Mouse (Mus musculus): Measurements from ENCODE around the gene Olfr1368. TPM values are rescaled to one million over a fixed set of nuclear protein-coding genes. Genes with fewer than 3 reads are reported as not detected.

Olfr1368 gene
- not detected in 2 replicates for polyA plus RNA-seq (2012; rRNA removed)

DNA sequence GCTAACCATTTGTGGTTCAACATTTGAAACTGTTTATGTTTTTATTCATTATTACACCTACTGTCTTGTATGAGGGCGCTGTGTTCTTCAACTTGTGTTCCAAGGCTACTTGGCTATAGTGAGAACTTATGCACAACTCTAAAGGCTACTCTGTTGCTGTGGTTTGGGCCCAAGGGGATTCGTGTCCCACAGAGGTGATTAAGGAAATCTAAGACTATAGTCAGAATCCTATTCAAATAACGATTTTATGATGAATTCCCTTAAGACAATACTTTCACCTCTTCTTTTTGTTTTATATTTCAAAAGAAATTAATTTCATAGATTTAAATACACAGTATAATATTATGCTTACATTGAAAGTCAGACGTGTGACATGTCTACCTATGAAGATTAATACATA, at the start of gene Olfr1368:
Olfr1368 (minus strand) TSS at position 101 of the 400 bp plus-strand sequence.
- TF ChIP-seq POLR2A (IDR thresholded peaks at IDR 0.05; ENCODE audit: low read depth, low read length) (no peak), CTCF (conservative IDR thresholded peaks at IDR 0.05; ENCODE audit: insufficient read depth, insufficient read length, low read depth, low read length) (no peak)
- no peak within 1 kb of the TSS for H3K27ac ChIP-seq (ENCODE audit: insufficient read depth, low read depth, low read length)
- no peaks in the 10 kb centered on the region for H3K27me3 ChIP-seq (replicated peaks; ENCODE audit: control insufficient read depth, insufficient read depth, low read length)
- H3K4me1 ChIP-seq (ENCODE audit: control insufficient read depth, insufficient read depth, low read length) = no peaks in the 10 kb centered on the region
- H3K4me3 ChIP-seq (ENCODE audit: insufficient read depth, low read depth, low read length) = no peak within 1 kb of the TSS
- WGBS = 75% methylated on average over 4 of the region's 4 CpGs
- no peaks in the 10 kb centered on the region for H3K36me3 ChIP-seq (ENCODE audit: control insufficient read depth, insufficient read depth, low read length)
- no peak for DNase-seq

DNA sequence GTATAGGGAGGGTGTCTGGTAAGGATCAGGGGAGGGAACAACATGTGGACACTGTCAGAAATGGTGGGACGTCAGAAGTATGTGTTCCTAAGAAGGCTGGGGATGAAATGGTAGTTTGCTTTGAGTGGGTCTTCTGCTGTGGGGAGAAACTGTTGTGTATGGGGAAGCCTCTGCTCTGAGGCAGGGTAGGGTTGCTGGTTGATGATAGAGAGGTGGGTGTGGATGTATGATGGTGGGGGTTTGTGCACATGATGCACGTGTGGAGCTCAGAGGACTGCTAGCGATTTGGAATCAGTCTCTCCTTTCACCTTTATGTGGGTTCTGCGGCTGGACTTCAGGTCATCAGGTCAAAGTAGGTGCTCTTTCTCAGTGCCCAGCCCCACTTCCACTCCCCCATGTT, 39.9 kb upstream of the Olfr1368 start:
- no peak for DNase-seq
- WGBS = 60% methylated on average over 4 of the region's 4 CpGs
- TF ChIP-seq CTCF (conservative IDR thresholded peaks at IDR 0.05; ENCODE audit: insufficient read depth, insufficient read length, low read depth, low read length) = no peak
- no peak for TF ChIP-seq POLR2A (IDR thresholded peaks at IDR 0.05; ENCODE audit: low read depth, low read length)
- Histone ChIP-seq H3K27ac (ENCODE audit: insufficient read depth, low read depth, low read length) (no peak overlapping the region), H3K4me3 (ENCODE audit: insufficient read depth, low read depth, low read length) (no peak overlapping the region), H3K36me3 (ENCODE audit: control insufficient read depth, insufficient read depth, low read length) (peaks cover 6% of the 10 kb centered on the region; the same call in 1 of the 2 replicates), H3K4me1 (ENCODE audit: control insufficient read depth, insufficient read depth, low read length) (no peaks in the 10 kb centered on the region; the same call in 1 of the 2 replicates), H3K27me3 (replicated peaks; ENCODE audit: control insufficient read depth, insufficient read depth, low read length) (no peaks in the 10 kb centered on the region)

DNA sequence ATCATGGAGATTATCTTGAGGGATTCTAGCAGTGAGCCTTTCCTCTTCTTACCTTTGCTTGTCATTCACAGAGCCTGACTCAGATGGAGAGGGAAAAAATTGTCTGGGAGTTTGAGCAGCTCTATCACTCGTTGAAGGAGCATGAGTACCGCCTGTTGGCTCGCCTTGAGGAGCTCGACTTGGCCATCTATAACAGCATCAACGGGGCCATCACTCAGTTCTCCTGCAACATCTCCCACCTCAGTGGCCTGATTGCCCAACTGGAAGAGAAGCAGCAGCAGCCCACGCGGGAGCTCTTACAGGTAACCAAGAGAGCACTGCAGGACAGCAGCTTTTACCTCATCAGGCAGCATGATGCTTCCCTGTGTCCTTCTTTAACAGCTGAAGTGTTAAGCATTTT, 38.0 kb upstream of the Olfr1368 start:
- Histone ChIP-seq H3K27me3 (replicated peaks; ENCODE audit: control insufficient read depth, insufficient read depth, low read length) (no peaks in the 10 kb centered on the region), H3K36me3 (ENCODE audit: control insufficient read depth, insufficient read depth, low read length) (peaks cover under 1% of the 10 kb centered on the region; the same call in 1 of the 2 replicates), H3K4me3 (ENCODE audit: insufficient read depth, low read depth, low read length) (no peak overlapping the region), H3K4me1 (ENCODE audit: control insufficient read depth, insufficient read depth, low read length) (no peaks in the 10 kb centered on the region; the same call in 1 of the 2 replicates), H3K27ac (ENCODE audit: insufficient read depth, low read depth, low read length) (no peak overlapping the region)
- TF ChIP-seq CTCF (conservative IDR thresholded peaks at IDR 0.05; ENCODE audit: insufficient read depth, insufficient read length, low read depth, low read length) = no peak
- no peak for TF ChIP-seq POLR2A (IDR thresholded peaks at IDR 0.05; ENCODE audit: low read depth, low read length)
- DNase-seq = no peak
- 90% methylated on average over 7 of the region's 7 CpGs for WGBS

- H3K4me1 ChIP-seq (ENCODE audit: control insufficient read depth, insufficient read depth, low read length) = no peaks in the 10 kb centered on the region; the same call in 1 of the 2 replicates
- H3K27me3 ChIP-seq (replicated peaks; ENCODE audit: control insufficient read depth, insufficient read depth, low read length) = no peaks in the 10 kb centered on the region
- H3K27ac ChIP-seq (ENCODE audit: insufficient read depth, low read depth, low read length) = no peak overlapping the region
- H3K4me3 ChIP-seq (ENCODE audit: insufficient read depth, low read depth, low read length) = no peak overlapping the region
- 85% methylated on average over 6 of the region's 6 CpGs for WGBS
- TF ChIP-seq CTCF (conservative IDR thresholded peaks at IDR 0.05; ENCODE audit: insufficient read depth, insufficient read length, low read depth, low read length) (no peak), POLR2A (IDR thresholded peaks at IDR 0.05; ENCODE audit: low read depth, low read length) (no peak)
- H3K36me3 ChIP-seq (ENCODE audit: control insufficient read depth, insufficient read depth, low read length) = no peaks in the 10 kb centered on the region; the same call in 1 of the 2 replicates
- no peak for DNase-seq
These were observed 37.4 kb upstream of the Olfr1368 start for GRCm38 (mm10) chr13:21183066-21183465.

DNA sequence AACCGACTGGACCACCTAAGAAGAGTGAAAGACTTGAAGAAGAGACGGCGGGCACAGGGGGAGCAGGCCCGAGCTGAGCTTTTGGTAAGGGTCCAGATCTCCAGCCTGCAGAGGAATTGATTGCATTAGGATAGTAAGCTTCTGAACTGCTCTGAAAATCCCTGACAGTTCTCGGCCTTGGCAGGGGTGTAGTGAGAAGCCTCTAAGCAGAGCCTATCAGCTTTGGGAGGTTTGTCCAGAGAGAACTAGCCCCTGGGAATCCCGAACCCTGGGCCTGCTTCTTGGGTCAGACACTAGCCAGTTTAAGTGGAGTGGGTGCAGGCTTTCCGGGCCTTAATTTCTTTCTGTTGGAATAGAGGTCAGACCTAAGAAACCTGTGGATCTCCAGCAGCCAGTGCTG, 36.3 kb upstream of the Olfr1368 start:
- H3K27ac ChIP-seq (ENCODE audit: insufficient read depth, low read depth, low read length) = no peak overlapping the region
- 70% methylated on average over 7 of the region's 7 CpGs for WGBS
- H3K36me3 ChIP-seq (ENCODE audit: control insufficient read depth, insufficient read depth, low read length) = no peaks in the 10 kb centered on the region; the same call in 1 of the 2 replicates
- no peak for DNase-seq
- H3K4me1 ChIP-seq (ENCODE audit: control insufficient read depth, insufficient read depth, low read length) = no peaks in the 10 kb centered on the region; the same call in 1 of the 2 replicates
- no peak overlapping the region for H3K4me3 ChIP-seq (ENCODE audit: insufficient read depth, low read depth, low read length)
- no peak for TF ChIP-seq POLR2A (IDR thresholded peaks at IDR 0.05; ENCODE audit: low read depth, low read length)
- no peak for TF ChIP-seq CTCF (conservative IDR thresholded peaks at IDR 0.05; ENCODE audit: insufficient read depth, insufficient read length, low read depth, low read length)
- no peaks in the 10 kb centered on the region for H3K27me3 ChIP-seq (replicated peaks; ENCODE audit: control insufficient read depth, insufficient read depth, low read length)

DNA sequence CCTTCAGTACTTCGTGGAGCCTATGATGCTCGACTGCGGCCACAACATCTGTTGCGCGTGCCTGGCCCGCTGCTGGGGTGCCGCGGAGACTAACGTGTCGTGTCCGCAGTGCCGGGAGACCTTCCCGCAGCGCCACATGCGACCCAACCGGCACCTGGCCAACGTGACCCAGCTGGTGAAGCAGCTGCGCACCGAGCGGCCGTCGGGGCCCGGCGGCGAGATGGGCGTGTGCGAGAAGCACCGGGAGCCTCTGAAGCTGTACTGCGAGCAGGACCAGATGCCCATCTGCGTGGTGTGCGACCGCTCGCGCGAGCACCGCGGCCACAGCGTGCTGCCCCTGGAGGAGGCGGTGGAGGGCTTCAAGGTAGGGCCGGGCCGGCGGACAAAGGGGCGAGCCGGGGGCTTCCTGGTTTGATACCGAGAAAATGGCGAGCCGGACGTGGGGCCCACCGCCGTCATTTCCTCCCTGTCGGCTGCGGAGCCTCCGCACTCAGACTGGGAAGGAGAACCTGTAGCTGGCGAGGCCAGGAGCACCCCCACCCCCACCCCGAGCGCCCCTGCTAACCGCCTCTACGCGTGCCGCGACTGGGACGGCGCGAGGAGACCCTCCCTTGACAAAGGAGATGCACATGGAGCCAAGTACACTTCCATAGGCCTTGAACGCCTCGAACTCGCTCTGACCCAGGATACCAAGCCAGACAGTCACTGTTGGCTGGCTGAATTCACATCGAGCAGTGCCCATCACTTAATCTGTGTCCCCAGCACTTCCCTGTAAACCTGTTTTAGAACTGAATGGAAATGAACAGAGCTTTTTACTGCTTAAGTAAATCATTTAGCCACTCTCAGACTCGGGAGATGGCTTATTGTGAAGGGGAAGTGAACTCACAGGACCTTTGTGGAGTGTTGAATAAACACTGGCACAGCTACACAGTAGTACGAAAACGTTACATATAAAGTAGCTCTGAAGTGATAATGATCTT, 35.2 kb upstream of the Olfr1368 start:
- TF ChIP-seq POLR2A (IDR thresholded peaks at IDR 0.05; ENCODE audit: low read depth, low read length) (no peak), CTCF (conservative IDR thresholded peaks at IDR 0.05; ENCODE audit: insufficient read depth, insufficient read length, low read depth, low read length) (no peak)
- under 1% methylated on average over 71 of the region's 71 CpGs for WGBS
- Histone ChIP-seq H3K27me3 (replicated peaks; ENCODE audit: control insufficient read depth, insufficient read depth, low read length) (no peaks in the 10 kb centered on the region), H3K27ac (ENCODE audit: insufficient read depth, low read depth, low read length) (peak overlapping the region; percentile 42), H3K36me3 (ENCODE audit: control insufficient read depth, insufficient read depth, low read length) (no peaks in the 10 kb centered on the region; the same call in 1 of the 2 replicates), H3K4me1 (ENCODE audit: control insufficient read depth, insufficient read depth, low read length) (no peaks in the 10 kb centered on the region; the same call in 1 of the 2 replicates), H3K4me3 (ENCODE audit: insufficient read depth, low read depth, low read length) (peak overlapping the region; percentile 97)
- DNase-seq = peak; percentile 61

Data from kidney, adult 2 months (tissue).